Mouse (Mus musculus): ENCODE results near the gene Sox6.

DNA sequence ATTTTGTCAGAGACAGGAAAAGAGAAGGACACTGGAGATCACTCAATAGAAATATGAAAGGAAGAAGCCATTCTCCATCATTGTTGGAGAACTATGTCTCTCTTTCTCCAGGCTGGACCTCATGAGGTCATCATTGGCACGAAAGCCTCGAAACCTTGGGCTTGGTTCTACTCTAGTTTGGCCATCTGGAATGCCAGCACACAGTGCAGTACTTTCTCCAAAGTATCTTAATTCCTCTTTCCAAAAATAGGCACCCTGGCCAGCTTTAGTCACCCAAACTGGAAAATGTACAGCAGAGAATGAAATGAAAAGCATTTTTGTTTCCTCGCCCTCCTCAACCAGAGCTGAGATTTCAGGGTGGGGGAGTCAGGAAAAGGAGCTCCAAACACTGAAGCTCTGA lies 213.3 kb downstream of the Sox6 start:
- TF ChIP-seq CTCF (IDR thresholded peaks at IDR 0.05; ENCODE audit: borderline replicate concordance, insufficient read depth, low read depth, low read length) (no peak), POLR2A (IDR thresholded peaks at IDR 0.05; ENCODE audit: borderline replicate concordance, insufficient read depth, low read length) (no peak)

Data from cerebellum, adult 2 months (tissue).